Mouse (Mus musculus) G1E (cell line): Measurements from ENCODE around the gene Ahsa1. TPM values are rescaled to one million over a fixed set of nuclear protein-coding genes. Genes with fewer than 3 reads are reported as not detected.

Experiments used
- ATAC-seq: 2 replicates; pipeline ENCODE4 v1.8.0; 2016; ENCODE audit warnings: mild to moderate bottlenecking; ENCODE audit not compliant: insufficient number of reproducible peaks, poor library complexity, low FRiP score, severe bottlenecking; ENCODE audit errors: extremely low read depth
- DNase-seq: peaks from one replicate; pipeline ENCODE4 v3.0.0; 2012; ENCODE audit warnings: low spot score
- H3K27me3 ChIP-seq: 2 replicates; pipeline ENCODE4 v1.6.1; 2012; ENCODE audit warnings: mild to moderate bottlenecking, low read length, inconsistent platforms; ENCODE audit not compliant: insufficient read depth
- H3K36me3 ChIP-seq: replicated peaks from 2 replicates; pipeline ENCODE3; 2012; ENCODE audit warnings: mild to moderate bottlenecking, inconsistent platforms
- H3K4me1 ChIP-seq: 2 replicates; pipeline ENCODE4 v1.6.1; 2012; ENCODE audit warnings: low read depth, low read length, inconsistent platforms, mixed read lengths; ENCODE audit not compliant: insufficient read depth
- H3K4me3 ChIP-seq: 2 replicates; pipeline ENCODE4 v1.5.1; 2012; ENCODE audit warnings: low read depth, mild to moderate bottlenecking, inconsistent platforms, low read length, moderate library complexity, mixed read lengths
- H3K9me3 ChIP-seq: replicated peaks from 2 replicates; pipeline ENCODE4 v1.6.1; 2012; ENCODE audit warnings: inconsistent platforms
- CTCF ChIP-seq: IDR thresholded peaks from 2 replicates; pipeline ENCODE4 v1.5.1; 2012; ENCODE audit warnings: low read depth, low read length, inconsistent platforms, mixed read lengths
- GATA1 ChIP-seq: IDR thresholded peaks from 2 replicates; pipeline ENCODE4 v1.6.1; 2012; ENCODE audit warnings: borderline replicate concordance, low read length, inconsistent platforms, mixed read lengths
- GATA2 ChIP-seq: IDR thresholded peaks from 2 replicates; pipeline ENCODE4 v1.6.1; 2012; ENCODE audit warnings: low read depth, low read length, inconsistent platforms, borderline replicate concordance
- POLR2AphosphoS5 ChIP-seq: IDR thresholded peaks from 2 replicates; pipeline ENCODE4 v1.6.1; 2012; ENCODE audit warnings: low read depth, low read length, inconsistent platforms; ENCODE audit not compliant: insufficient replicate concordance
- TAL1 ChIP-seq: conservative IDR thresholded peaks from 2 replicates; pipeline ENCODE4 v1.6.1; 2012; ENCODE audit warnings: low read depth, low read length, inconsistent platforms, mixed read lengths
- polyA plus RNA-seq: library from polyadenylated mRNA; stranded (reverse); fragments of >175 nt; gene quantifications from 2 replicates; pipeline ENCODE4 v1.2.3, GENCODE M21; 2012
- total RNA-seq, 2 experiments: library from RNA; stranded (forward) in 1 of 2; stranded (reverse) in 1 of 2; fragments of 200-1000 nt in 1 of 2; fragments of >200 nt in 1 of 2; fragmentation: Nextera tagmentation in 1 of 2; gene quantifications; 2 replicates each; pipeline ENCODE4 v1.2.3; 2014 to 2017

Gene Ahsa1
- total RNA-seq (2014; fragmentation: Nextera tagmentation) (117 and 144 TPM in 2 replicates), total RNA-seq (2017) (400 and 401 TPM in 2 replicates), polyA plus RNA-seq (207 and 209 TPM in 2 replicates)

DNA sequence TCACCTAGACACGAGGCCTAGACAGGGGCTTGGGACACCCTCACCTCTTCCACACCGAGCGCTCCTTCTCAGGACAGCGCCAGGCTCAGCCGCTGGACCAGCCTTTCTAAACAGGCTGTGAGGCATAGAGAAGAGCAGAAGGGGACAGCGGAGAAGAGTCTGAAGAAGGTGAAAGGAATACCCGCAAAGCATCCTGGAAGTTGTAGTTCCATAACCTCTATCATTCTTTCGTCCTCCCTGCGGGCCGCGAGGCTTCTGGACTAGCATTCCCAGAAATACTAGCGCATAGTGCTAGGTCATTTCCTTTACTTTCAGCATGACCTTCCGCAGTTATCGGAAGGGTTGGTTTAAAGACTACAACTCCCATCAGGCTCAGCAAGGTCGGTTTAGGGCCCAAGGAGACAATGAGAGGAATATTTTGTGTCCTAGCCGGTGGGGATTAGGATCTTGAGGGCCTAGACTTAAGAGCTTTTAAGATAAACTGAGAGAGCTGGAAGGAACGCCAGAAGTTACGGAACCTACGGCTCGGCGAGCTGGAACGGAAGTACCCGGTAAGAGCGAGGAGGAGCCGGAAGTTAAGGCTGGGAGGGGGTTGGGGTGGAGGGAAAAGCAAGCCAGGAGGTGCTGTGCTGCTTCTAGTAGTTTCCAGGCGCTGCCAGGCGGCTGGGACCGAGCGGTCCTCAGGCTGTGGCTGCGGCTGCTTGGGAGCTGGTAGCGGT lies at the start of gene Ahsa1, which contains the start of gene Vipas39:
Ahsa1 (plus strand) TSS at position 372 of the 719 bp plus-strand sequence.
Vipas39 (minus strand) TSS at position 149 of the 719 bp plus-strand sequence.
- Histone ChIP-seq H3K36me3 (peaks cover 54% of the 10 kb centered on the region), H3K27me3 (no peaks in the 10 kb centered on the region), H3K9me3 (no peaks in the 10 kb centered on the region), H3K4me3 (peak within 1 kb of the TSS; percentile 75), H3K4me1 (peaks cover 36% of the 10 kb centered on the region)
- peak; percentile 92 for ATAC-seq
- DNase-seq: peak; percentile 99
- TF ChIP-seq GATA2: no peak
- no peak for TF ChIP-seq GATA1
- no peak for TF ChIP-seq POLR2AphosphoS5
- TF ChIP-seq TAL1: no peak
- TF ChIP-seq CTCF: no peak

DNA sequence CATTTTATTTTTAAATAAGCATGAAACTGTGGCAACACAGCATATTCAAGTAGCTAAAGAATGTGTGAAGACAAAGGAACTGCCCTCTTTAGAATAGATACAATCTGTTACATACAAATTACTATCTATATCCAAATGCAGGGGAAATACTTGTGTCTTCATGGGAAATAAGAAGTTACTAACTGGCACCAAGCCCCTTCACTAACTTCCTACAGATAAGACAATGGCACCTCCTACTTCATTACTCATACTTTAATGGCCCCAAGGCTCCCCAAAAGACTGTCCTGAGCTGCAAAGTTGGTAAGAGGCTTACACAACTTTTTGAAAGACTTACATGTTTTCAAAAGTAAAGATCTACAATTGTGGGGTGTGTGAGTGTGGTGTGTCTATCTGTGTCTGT lies 48.7 kb upstream of the Ahsa1 start:
- H3K36me3 ChIP-seq: no peaks in the 10 kb centered on the region
- H3K4me3 ChIP-seq: no peak overlapping the region
- DNase-seq: no peak
- no peaks in the 10 kb centered on the region for H3K9me3 ChIP-seq
- TF ChIP-seq CTCF (no peak), POLR2AphosphoS5 (no peak), TAL1 (no peak), GATA2 (no peak), GATA1 (no peak)
- H3K27me3 ChIP-seq: peaks cover 10% of the 10 kb centered on the region
- peaks cover 9% of the 10 kb centered on the region for H3K4me1 ChIP-seq
- ATAC-seq: no peak

DNA sequence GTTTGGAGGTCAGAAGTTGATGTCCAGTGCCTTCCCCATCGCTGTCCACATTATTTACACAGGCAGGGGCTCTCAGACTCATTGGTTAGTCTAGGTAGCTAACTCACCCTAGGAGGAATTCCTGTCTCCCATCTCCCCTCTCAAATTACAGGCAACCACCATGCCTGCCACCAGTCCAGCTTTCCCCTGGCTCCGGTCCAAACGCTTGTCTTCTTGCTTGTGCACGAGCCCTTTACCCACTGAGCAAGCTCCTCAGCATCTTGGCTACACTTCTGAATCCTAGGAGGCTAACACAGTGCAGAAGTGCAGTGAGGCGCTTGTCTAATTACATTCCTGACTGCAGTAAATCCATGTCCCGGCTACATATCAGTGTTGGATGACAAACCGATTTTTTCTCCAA lies 46.9 kb upstream of the Ahsa1 start:
- Histone ChIP-seq H3K4me3 (no peak overlapping the region), H3K36me3 (no peaks in the 10 kb centered on the region), H3K27me3 (peaks cover 7% of the 10 kb centered on the region), H3K9me3 (no peaks in the 10 kb centered on the region), H3K4me1 (peaks cover 2% of the 10 kb centered on the region; the same call in 1 of the 2 replicates)
- DNase-seq (no peak), ATAC-seq (no peak)
- TF ChIP-seq TAL1 (no peak), CTCF (no peak), POLR2AphosphoS5 (no peak), GATA2 (no peak), GATA1 (no peak)

DNA sequence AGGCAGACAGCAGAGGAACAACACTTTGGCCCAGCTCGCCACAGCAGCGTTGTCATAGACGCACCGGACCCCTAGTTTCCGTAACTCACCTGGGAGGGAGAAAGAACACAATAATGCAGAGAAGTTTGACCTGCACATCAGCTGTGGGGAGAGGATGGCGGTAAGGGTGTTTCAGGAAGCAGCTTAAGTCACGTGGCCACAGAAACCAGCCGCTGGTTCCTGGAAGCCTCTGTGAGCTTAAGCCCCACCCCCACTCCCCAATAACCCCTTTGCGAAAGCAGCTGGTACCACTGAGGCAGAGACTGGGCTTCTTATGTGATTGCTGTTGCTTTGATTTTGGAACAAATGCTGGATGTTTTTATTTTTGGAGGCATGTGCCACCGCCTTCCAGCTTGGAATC lies 41.3 kb upstream of the Ahsa1 start:
- H3K4me1 ChIP-seq: peaks cover 9% of the 10 kb centered on the region
- H3K27me3 ChIP-seq: peaks cover 4% of the 10 kb centered on the region; the same call in 1 of the 2 replicates
- H3K4me3 ChIP-seq: no peak overlapping the region
- no peaks in the 10 kb centered on the region for H3K36me3 ChIP-seq
- no peak for TF ChIP-seq TAL1
- no peak for TF ChIP-seq POLR2AphosphoS5
- TF ChIP-seq GATA1: no peak
- TF ChIP-seq CTCF: no peak
- TF ChIP-seq GATA2: no peak
- DNase-seq: no peak
- H3K9me3 ChIP-seq: peaks cover 5% of the 10 kb centered on the region
- no peak for ATAC-seq

DNA sequence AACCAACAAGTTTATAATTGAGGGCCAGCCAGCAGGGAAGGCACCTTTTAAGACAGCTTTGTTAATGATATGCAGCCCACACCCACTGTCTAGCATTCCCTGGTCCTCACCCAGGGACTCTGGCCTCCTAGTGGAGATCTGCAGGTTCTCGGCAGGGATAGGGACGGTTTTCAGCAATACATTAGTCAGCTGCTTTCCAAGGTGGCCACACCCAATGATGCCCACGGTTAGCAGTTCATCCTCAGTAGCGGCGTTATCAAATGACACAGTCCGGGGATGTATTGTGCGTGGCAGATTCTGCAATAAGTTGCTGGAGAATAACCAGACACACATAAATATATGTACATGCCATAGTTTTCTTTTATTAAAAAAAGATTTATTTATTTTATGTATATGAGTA lies 39.5 kb upstream of the Ahsa1 start:
- Histone ChIP-seq H3K27me3 (peaks cover 4% of the 10 kb centered on the region; the same call in 1 of the 2 replicates), H3K9me3 (peaks cover 5% of the 10 kb centered on the region), H3K36me3 (no peaks in the 10 kb centered on the region), H3K4me1 (peaks cover 9% of the 10 kb centered on the region), H3K4me3 (no peak overlapping the region)
- ATAC-seq: no peak
- TF ChIP-seq GATA2 (no peak), GATA1 (no peak), CTCF (no peak), TAL1 (no peak), POLR2AphosphoS5 (no peak)
- no peak for DNase-seq

DNA sequence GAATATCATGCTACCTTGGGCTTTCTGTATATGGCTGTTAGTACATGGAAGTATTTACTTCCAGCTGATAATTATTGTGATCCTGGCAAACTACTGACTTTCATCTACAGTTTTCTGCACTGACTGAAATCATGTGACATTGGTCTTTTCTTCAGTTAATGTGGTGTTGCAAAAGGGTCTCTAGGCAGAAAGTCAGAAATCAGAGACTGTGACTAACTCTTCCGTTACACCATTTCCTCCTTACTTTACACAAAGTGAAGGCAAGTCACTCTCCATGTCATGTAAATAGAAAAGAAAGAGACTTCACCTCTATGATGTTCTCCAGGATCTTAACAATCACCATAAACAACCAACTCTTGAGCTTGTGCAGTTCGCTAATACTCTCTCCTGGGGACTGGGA lies 36.6 kb upstream of the Ahsa1 start:
- TF ChIP-seq POLR2AphosphoS5: no peak
- TF ChIP-seq CTCF: no peak
- no peak for TF ChIP-seq TAL1
- TF ChIP-seq GATA1: no peak
- no peak for TF ChIP-seq GATA2
- ATAC-seq: no peak
- no peak for DNase-seq
- no peak overlapping the region for H3K4me3 ChIP-seq
- peaks cover 6% of the 10 kb centered on the region for H3K27me3 ChIP-seq
- peaks cover 5% of the 10 kb centered on the region for H3K9me3 ChIP-seq
- H3K4me1 ChIP-seq: peaks cover 7% of the 10 kb centered on the region; the same call in 1 of the 2 replicates
- H3K36me3 ChIP-seq: no peaks in the 10 kb centered on the region
